Mouse (Mus musculus) midbrain, embryonic 11.5 days (tissue): ENCODE results near the gene Cadm4. TPM values are rescaled to one million over a fixed set of nuclear protein-coding genes. Genes with fewer than 3 reads are reported as not detected.

ENCODE experiments used
- ATAC-seq: fragments of 200-750 bp; cut with Nextera tagmentation; 2 replicates; pipeline ENCODE4 v1.8.0; 2017; ENCODE audit warnings: moderate TSS enrichment, moderate library complexity; ENCODE audit not compliant: low FRiP score
- DNase-seq: peaks from one replicate; pipeline ENCODE4 v3.0.0; 2015; ENCODE audit warnings: low spot score; ENCODE audit errors: missing footprints
- H3K27ac ChIP-seq: fragments of 300-500 bp; sonication (generic); 2 replicates; pipeline ENCODE4 v1.5.1; 2014; ENCODE audit warnings: low read depth, low read length
- H3K27me3 ChIP-seq: fragments of 300-500 bp; sonication (generic); 2 replicates; pipeline ENCODE4 v1.6.1; 2014; ENCODE audit warnings: mild to moderate bottlenecking, low read length, moderate library complexity, mixed read lengths; ENCODE audit not compliant: control insufficient read depth, insufficient read depth
- H3K36me3 ChIP-seq: fragments of 300-500 bp; sonication (generic); 2 replicates; pipeline ENCODE4 v1.6.1; 2014; ENCODE audit warnings: mild to moderate bottlenecking, low read length, moderate library complexity, mixed read lengths; ENCODE audit not compliant: control insufficient read depth, insufficient read depth
- H3K4me1 ChIP-seq: fragments of 300-500 bp; sonication (generic); 2 replicates; pipeline ENCODE4 v1.6.1; 2014; ENCODE audit warnings: low read length; ENCODE audit not compliant: control insufficient read depth, insufficient read depth
- H3K4me2 ChIP-seq: fragments of 300-500 bp; sonication (generic); 2 replicates; pipeline ENCODE4 v1.6.1; 2014; ENCODE audit warnings: mild to moderate bottlenecking, moderate library complexity
- H3K4me3 ChIP-seq: fragments of 300-500 bp; sonication (generic); 2 replicates; pipeline ENCODE4 v1.5.1; 2014; ENCODE audit warnings: low read depth, low read length
- H3K9ac ChIP-seq: fragments of 300-500 bp; sonication (generic); 2 replicates; pipeline ENCODE4 v1.6.1; 2014; ENCODE audit warnings: low read length
- H3K9me3 ChIP-seq: fragments of 300-500 bp; sonication (generic); 2 replicates; pipeline ENCODE4 v1.6.1; 2016; ENCODE audit warnings: low read length; ENCODE audit not compliant: control insufficient read depth
- WGBS: fragments of 180-500 bp; shearing (Covaris S2); extraction: QIAGEN DNeasy Blood & Tissue Kit; methylation state at CpG from one replicate; pipeline ENCODE4 v1.1.7; 2014; 5-methylcytosine and 5-hydroxymethylcytosine counted together
- polyA plus RNA-seq: library from polyadenylated mRNA; unstranded; fragments of >200 nt; fragmentation: Nextera tagmentation; extraction: Ambion mirVana; gene quantifications from 2 replicates; pipeline ENCODE4 v1.2.1, GENCODE M21; 2014

Cadm4 gene
- polyA plus RNA-seq, 1 experiment from 2014 or later, result 6.6 TPM

GRCm38 (mm10) chr7:24474811-24475506, 6.9 kb upstream of the Cadm4 start:
- Histone ChIP-seq H3K4me3 (no peak overlapping the region), H3K4me2 (no peak overlapping the region), H3K27me3 (no peaks in the 10 kb centered on the region), H3K9ac (no peak overlapping the region), H3K4me1 (no peaks in the 10 kb centered on the region), H3K27ac (no peak overlapping the region), H3K9me3 (no peaks in the 10 kb centered on the region), H3K36me3 (no peaks in the 10 kb centered on the region)
- ATAC-seq (no peak), DNase-seq (peak; percentile 82)
- WGBS, result 37% methylated on average over 21 of the region's 21 CpGs

- DNase-seq (peak; percentile 65), ATAC-seq (no peak)
- 84% methylated on average over 8 of the region's 8 CpGs for WGBS
- Histone ChIP-seq H3K36me3 (no peaks in the 10 kb centered on the region), H3K27ac (no peak overlapping the region), H3K27me3 (peaks cover 7% of the 10 kb centered on the region), H3K4me2 (no peak overlapping the region), H3K9ac (no peak overlapping the region), H3K4me3 (no peak overlapping the region), H3K9me3 (no peaks in the 10 kb centered on the region), H3K4me1 (peaks cover 3% of the 10 kb centered on the region)
Measured at GRCm38 (mm10) chr7:24476338-24476737, 5.5 kb upstream of the Cadm4 start.

GRCm38 (mm10) chr7:24476856-24477255, 5.0 kb upstream of the Cadm4 start:
- Histone ChIP-seq H3K36me3 (no peaks in the 10 kb centered on the region), H3K4me2 (no peak overlapping the region), H3K27me3 (peaks cover 7% of the 10 kb centered on the region), H3K9ac (no peak overlapping the region), H3K9me3 (no peaks in the 10 kb centered on the region), H3K4me1 (peaks cover 5% of the 10 kb centered on the region), H3K4me3 (no peak overlapping the region), H3K27ac (no peak overlapping the region)
- WGBS, result 81% methylated on average over 7 of the region's 7 CpGs
- ATAC-seq (no peak), DNase-seq (no peak)

GRCm38 (mm10) chr7:24478911-24479310, 2.9 kb upstream of the Cadm4 start:
- DNase-seq, result peak; percentile 54
- peaks cover 7% of the 10 kb centered on the region for H3K27me3 ChIP-seq
- 88% methylated on average over 5 of the region's 5 CpGs for WGBS

GRCm38 (mm10) chr7:24479685-24480084, 2.1 kb upstream of the Cadm4 start:
- Histone ChIP-seq H3K9me3 (no peaks in the 10 kb centered on the region), H3K4me2 (no peak overlapping the region), H3K27ac (no peak overlapping the region), H3K36me3 (no peaks in the 10 kb centered on the region), H3K27me3 (peaks cover 7% of the 10 kb centered on the region), H3K4me1 (peaks cover 15% of the 10 kb centered on the region), H3K4me3 (no peak overlapping the region), H3K9ac (no peak overlapping the region)
- WGBS, result 100% methylated on average over 2 of the region's 2 CpGs
- no peak for ATAC-seq
- DNase-seq, result peak; percentile 44

More at GRCm38 (mm10) chr7:24478911-24479310, 2.9 kb upstream of the Cadm4 start:
- Histone ChIP-seq H3K9me3 (no peaks in the 10 kb centered on the region), H3K27ac (no peak overlapping the region), H3K4me1 (peaks cover 12% of the 10 kb centered on the region), H3K4me2 (no peak overlapping the region), H3K9ac (no peak overlapping the region), H3K4me3 (no peak overlapping the region), H3K36me3 (no peaks in the 10 kb centered on the region)
- no peak for ATAC-seq

GRCm38 (mm10) chr7:24480121-24480941, 1.5 kb upstream of the Cadm4 start:
- Histone ChIP-seq H3K36me3 (no peaks in the 10 kb centered on the region), H3K9ac (no peak overlapping the region), H3K9me3 (no peaks in the 10 kb centered on the region), H3K27ac (no peak overlapping the region), H3K4me1 (peaks cover 15% of the 10 kb centered on the region), H3K4me2 (no peak overlapping the region), H3K27me3 (peaks cover 7% of the 10 kb centered on the region), H3K4me3 (no peak overlapping the region)
- DNase-seq (peak; percentile 79), ATAC-seq (no peak)
- 61% methylated on average over 18 of the region's 18 CpGs for WGBS

GRCm38 (mm10) chr7:24480986-24481473, 793 bp upstream of the Cadm4 start:
- peak overlapping the region; percentile 90 for H3K9ac ChIP-seq
- H3K36me3 ChIP-seq, result no peaks in the 10 kb centered on the region
- ATAC-seq (peak; percentile 41), DNase-seq (peak; percentile 90)
- H3K4me2 ChIP-seq, result peak overlapping the region; percentile 95
- 12% methylated on average over 14 of the region's 14 CpGs for WGBS
- peaks cover 16% of the 10 kb centered on the region for H3K4me1 ChIP-seq
- peak overlapping the region; percentile 84 for H3K4me3 ChIP-seq
- H3K27ac ChIP-seq, result no peak overlapping the region
- H3K27me3 ChIP-seq, result peaks cover 7% of the 10 kb centered on the region
- no peaks in the 10 kb centered on the region for H3K9me3 ChIP-seq

GRCm38 (mm10) chr7:24482208-24483020, 591 bp downstream of the Cadm4 start:
- peak overlapping the region; percentile 90 for H3K9ac ChIP-seq
- WGBS, result 2% methylated on average over 23 of the region's 38 CpGs
- H3K4me1 ChIP-seq, result peaks cover 29% of the 10 kb centered on the region
- DNase-seq (peak; percentile 90), ATAC-seq (peak; percentile 54; the same call in 1 of the 2 replicates)
- no peak overlapping the region; the same call in 1 of the 2 replicates for H3K27ac ChIP-seq
- peak overlapping the region; percentile 84 for H3K4me3 ChIP-seq
- H3K9me3 ChIP-seq, result no peaks in the 10 kb centered on the region
- peak overlapping the region; percentile 95 for H3K4me2 ChIP-seq
- no peaks in the 10 kb centered on the region for H3K36me3 ChIP-seq
- peaks cover 7% of the 10 kb centered on the region for H3K27me3 ChIP-seq
